40 mouse cellular contexts compared by ENCODE assay signal in the genomic region with DNA sequence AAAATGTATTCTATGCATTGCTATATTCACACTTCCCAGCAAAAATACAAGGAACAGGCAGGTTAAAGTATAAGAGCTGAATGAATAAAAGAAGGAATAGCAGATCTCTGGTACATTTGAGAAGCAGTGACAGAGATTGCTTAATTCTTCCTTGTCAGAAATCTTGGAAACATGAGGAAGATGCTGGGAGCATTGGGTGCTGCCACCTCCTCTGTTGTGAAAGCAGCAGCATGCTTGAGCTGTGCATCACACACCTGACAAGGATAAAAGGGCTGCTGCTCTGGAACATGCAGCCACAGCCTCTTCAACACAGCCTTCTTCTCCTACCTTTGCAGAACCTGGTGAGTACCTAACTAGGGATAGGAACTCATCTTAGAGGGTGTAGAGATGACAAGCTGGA. TPM values are rescaled to one million over a fixed set of nuclear protein-coding genes. Genes with fewer than 3 reads are reported as not detected.
"Had no signal": no experiment of that assay in that cellular context is flagged by ENCODE, and none has a peak within 500 bp of the region (broad histone marks: within the 10 kb centered on the region; RNA-seq: fewer than 3 reads in every experiment).

A gene (plus strand): TSS at position 301 of the 400 bp plus-strand sequence.

- DNase-seq: gastrocnemius, adult 2 months; gastrocnemius, postnatal 10 days; gastrocnemius, postnatal 36 days; heart, adult 11 months; heart, adult 2 months; heart, postnatal 14 days; heart, postnatal 36 days; kidney, adult 18-20 months; kidney, adult 8-10 months; kidney, postnatal 14 days; kidney, postnatal 36 days; layer of hippocampus, adult 9-11 months; layer of hippocampus, postnatal 36 days; left cerebral cortex, postnatal 4 days had no signal

- H3K4me3 ChIP-seq: gastrocnemius, adult 2 months; heart, adult 2 months; heart, embryonic 13.5 days; heart, embryonic 15.5 days; hindbrain, embryonic 13.5 days; intestine, embryonic 15.5 days; limb, embryonic 12.5 days; liver, embryonic 12.5 days had no signal

- H3K36me3 ChIP-seq: heart, embryonic 13.5 days; heart, embryonic 15.5 days; hindbrain, embryonic 13.5 days; intestine, embryonic 15.5 days; limb, embryonic 12.5 days; liver, embryonic 12.5 days had no signal

- H3K27me3 ChIP-seq: heart, embryonic 13.5 days; heart, embryonic 15.5 days; hindbrain, embryonic 13.5 days; intestine, embryonic 15.5 days; limb, embryonic 12.5 days; liver, embryonic 12.5 days had no signal

- H3K9me3 ChIP-seq: heart, embryonic 13.5 days; heart, embryonic 15.5 days; hindbrain, embryonic 13.5 days; intestine, embryonic 15.5 days; limb, embryonic 12.5 days; liver, embryonic 12.5 days had no signal

- H3K9ac ChIP-seq: heart, embryonic 13.5 days; heart, embryonic 15.5 days; hindbrain, embryonic 13.5 days; intestine, embryonic 15.5 days; limb, embryonic 12.5 days; liver, embryonic 12.5 days had no signal

- H3K4me2 ChIP-seq: heart, embryonic 11.5 days; heart, embryonic 13.5 days; heart, embryonic 15.5 days; hindbrain, embryonic 13.5 days; intestine, embryonic 15.5 days; limb, embryonic 12.5 days; liver, embryonic 12.5 days had no signal

- H3K27ac ChIP-seq: gastrocnemius, adult 2 months; heart, adult 2 months; heart, embryonic 13.5 days; heart, embryonic 15.5 days; hindbrain, embryonic 13.5 days; intestine, embryonic 15.5 days; kidney, postnatal 0 days; limb, embryonic 12.5 days; liver, embryonic 12.5 days had no signal

- ATAC-seq: hindbrain, embryonic 16.5 days; inflammation-experienced regulatory T-cells, adult 6 months; intestine, embryonic 15.5 days; intestine, postnatal 0 days; liver, embryonic 12.5 days had no signal

- H3K4me1 ChIP-seq: heart, embryonic 13.5 days; heart, embryonic 15.5 days; hindbrain, embryonic 13.5 days; intestine, embryonic 15.5 days; limb, embryonic 12.5 days; liver, embryonic 12.5 days had no signal

RNA-seq across cellular contexts. Expression of the gene that starts here (rescaled TPM):
- total RNA-seq: gastrocnemius, adult 2 months; gastrocnemius, postnatal 10 days; gastrocnemius, postnatal 36 days; heart, adult 2 months; heart, postnatal 14 days; heart, postnatal 36 days; hematopoietic stem cell, adult 5-6 weeks; layer of hippocampus, adult 18-20 months; layer of hippocampus, adult 8-10 months; layer of hippocampus, postnatal 14 days; layer of hippocampus, postnatal 36 days; left cerebral cortex, adult 18-20 months; left cerebral cortex, adult 8-10 months; left cerebral cortex, postnatal 10 days; left cerebral cortex, postnatal 25 days; left cerebral cortex, postnatal 4 days; liver, adult 2 months had no signal
- polyA plus RNA-seq: frontal cortex, adult 2 months; gonadal fat pad, adult 2 months; heart, adult 2 months; heart, embryonic 11.5 days; heart, embryonic 13.5 days; heart, postnatal 0 days; hindbrain, embryonic 11.5 days; hindbrain, embryonic 13.5 days; hindbrain, embryonic 16.5 days; inflammation-experienced regulatory T-cells, adult 6 months; intestine, embryonic 15.5 days; intestine, postnatal 0 days; kidney, embryonic 14.5 days; kidney, postnatal 0 days; large intestine, adult 2 months; limb, embryonic 12.5 days; liver, adult 2 months; liver, embryonic 12.5 days had no signal
